Mouse (Mus musculus): ENCODE measurements around the gene Gm10031. TPM values are rescaled to one million over a fixed set of nuclear protein-coding genes. Genes with fewer than 3 reads are reported as not detected.
"Not testable (repeated sequence)": the region's sequence is repeated elsewhere in the genome, so short reads cannot be mapped to it uniquely, and the experiment has no call there.

The Gm10031 gene
- polyA plus RNA-seq (2015; fragmentation: Nextera tagmentation; extraction: Ambion mirVana), result 0.35 and 1.8 TPM in 2 replicates

- ATAC-seq (ENCODE audit: insufficient read depth, low FRiP score, low read depth), result not testable (repeated sequence)
- 89% methylated on average over 22 of the region's 22 CpGs for WGBS
These were observed at the start of gene Gm10031 for GRCm38 (mm10) chr1:156523842-156524241. Gene Gm10031 (plus strand): TSS chr1:156524012.

GRCm38 (mm10) chr1:156474854-156475253 is 49.0 kb upstream of the Gm10031 start:
- ATAC-seq (ENCODE audit: insufficient read depth, low FRiP score, low read depth), result no peak
- Histone ChIP-seq H3K27me3 (replicated peaks) (no peaks in the 10 kb centered on the region), H3K9me3 (no peaks in the 10 kb centered on the region), H3K9ac (no peak overlapping the region), H3K36me3 (no peaks in the 10 kb centered on the region), H3K4me3 (replicated peaks) (no peak overlapping the region), H3K4me2 (no peak overlapping the region), H3K4me1 (0 out of 2 replicates have a peak, but pooled peaks cover 6% of the 10 kb centered on the region), H3K27ac (no peak overlapping the region)
- WGBS, result 56% methylated on average over 3 of the region's 3 CpGs

More at GRCm38 (mm10) chr1:156523842-156524241, at the start of gene Gm10031:
- H3K9me3 ChIP-seq; H3K36me3 ChIP-seq; H3K4me1 ChIP-seq; H3K4me2 ChIP-seq; H3K4me3 ChIP-seq (replicated peaks); H3K9ac ChIP-seq; H3K27ac ChIP-seq; H3K27me3 ChIP-seq (replicated peaks): not testable (repeated sequence)

- no peak overlapping the region for H3K4me2 ChIP-seq
- 0 out of 2 replicates have a peak, but pooled peaks cover 6% of the 10 kb centered on the region for H3K4me1 ChIP-seq
- no peak overlapping the region for H3K4me3 ChIP-seq (replicated peaks)
- no peaks in the 10 kb centered on the region for H3K9me3 ChIP-seq
- WGBS, result 50% methylated on average over 2 of the region's 2 CpGs
- no peak overlapping the region for H3K27ac ChIP-seq
- no peak for ATAC-seq (ENCODE audit: insufficient read depth, low FRiP score, low read depth)
- no peak overlapping the region for H3K9ac ChIP-seq
- H3K36me3 ChIP-seq, result no peaks in the 10 kb centered on the region
- no peaks in the 10 kb centered on the region for H3K27me3 ChIP-seq (replicated peaks)
These were observed 47.8 kb upstream of the Gm10031 start for GRCm38 (mm10) chr1:156476016-156476415.

GRCm38 (mm10) chr1:156476535-156476934 is 47.3 kb upstream of the Gm10031 start:
- H3K9me3 ChIP-seq, result no peaks in the 10 kb centered on the region
- H3K27me3 ChIP-seq (replicated peaks), result no peaks in the 10 kb centered on the region
- 0 out of 2 replicates have a peak, but pooled peaks cover under 1% of the 10 kb centered on the region for H3K4me1 ChIP-seq
- no peak overlapping the region for H3K4me3 ChIP-seq (replicated peaks)
- H3K4me2 ChIP-seq, result no peak overlapping the region
- 57% methylated on average over 7 of the region's 7 CpGs for WGBS
- no peaks in the 10 kb centered on the region for H3K36me3 ChIP-seq
- no peak overlapping the region for H3K27ac ChIP-seq
- no peak for ATAC-seq (ENCODE audit: insufficient read depth, low FRiP score, low read depth)
- H3K9ac ChIP-seq, result no peak overlapping the region

- no peak overlapping the region for H3K4me3 ChIP-seq (replicated peaks)
- no peaks in the 10 kb centered on the region for H3K36me3 ChIP-seq
- H3K27me3 ChIP-seq (replicated peaks), result no peaks in the 10 kb centered on the region
- H3K4me2 ChIP-seq, result no peak overlapping the region
- H3K27ac ChIP-seq, result no peak overlapping the region
- H3K9ac ChIP-seq, result no peak overlapping the region
- ATAC-seq (ENCODE audit: insufficient read depth, low FRiP score, low read depth), result no peak
- no peaks in the 10 kb centered on the region for H3K9me3 ChIP-seq
- WGBS, result 88% methylated on average over 3 of the region's 3 CpGs
- no peaks in the 10 kb centered on the region for H3K4me1 ChIP-seq
These were observed 42.0 kb upstream of the Gm10031 start for GRCm38 (mm10) chr1:156481826-156482225.

GRCm38 (mm10) chr1:156487498-156487897 is 36.3 kb upstream of the Gm10031 start:
- Histone ChIP-seq H3K9ac (no peak overlapping the region), H3K4me2 (no peak overlapping the region), H3K36me3 (no peaks in the 10 kb centered on the region), H3K9me3 (no peaks in the 10 kb centered on the region), H3K27ac (no peak overlapping the region), H3K4me1 (no peaks in the 10 kb centered on the region), H3K27me3 (replicated peaks) (no peaks in the 10 kb centered on the region), H3K4me3 (replicated peaks) (no peak overlapping the region)
- no peak for ATAC-seq (ENCODE audit: insufficient read depth, low FRiP score, low read depth)
- 94% methylated on average over 7 of the region's 7 CpGs for WGBS

- ATAC-seq (ENCODE audit: insufficient read depth, low FRiP score, low read depth), result no peak
- Histone ChIP-seq H3K4me1 (no peaks in the 10 kb centered on the region), H3K27ac (no peak overlapping the region), H3K36me3 (no peaks in the 10 kb centered on the region), H3K27me3 (replicated peaks) (no peaks in the 10 kb centered on the region), H3K9me3 (no peaks in the 10 kb centered on the region), H3K4me2 (no peak overlapping the region), H3K4me3 (replicated peaks) (no peak overlapping the region), H3K9ac (no peak overlapping the region)
- 59% methylated on average over 5 of the region's 5 CpGs for WGBS
These were observed 35.8 kb upstream of the Gm10031 start for GRCm38 (mm10) chr1:156488031-156488430.

- ATAC-seq (ENCODE audit: insufficient read depth, low FRiP score, low read depth), result no peak
- Histone ChIP-seq H3K4me1 (no peaks in the 10 kb centered on the region), H3K4me2 (no peak overlapping the region), H3K4me3 (replicated peaks) (no peak overlapping the region), H3K27me3 (replicated peaks) (no peaks in the 10 kb centered on the region), H3K9me3 (no peaks in the 10 kb centered on the region), H3K36me3 (no peaks in the 10 kb centered on the region), H3K9ac (no peak overlapping the region), H3K27ac (no peak overlapping the region)
- 69% methylated on average over 4 of the region's 4 CpGs for WGBS
These were observed 32.5 kb upstream of the Gm10031 start for GRCm38 (mm10) chr1:156491226-156491796.

GRCm38 (mm10) chr1:156495025-156495424 is 28.8 kb upstream of the Gm10031 start:
- no peaks in the 10 kb centered on the region for H3K36me3 ChIP-seq
- H3K9ac ChIP-seq, result no peak overlapping the region
- ATAC-seq (ENCODE audit: insufficient read depth, low FRiP score, low read depth), result no peak
- no peaks in the 10 kb centered on the region for H3K9me3 ChIP-seq
- H3K27me3 ChIP-seq (replicated peaks), result no peaks in the 10 kb centered on the region
- 80% methylated on average over 8 of the region's 8 CpGs for WGBS
- H3K4me2 ChIP-seq, result no peak overlapping the region
- H3K27ac ChIP-seq, result no peak overlapping the region
- no peak overlapping the region for H3K4me3 ChIP-seq (replicated peaks)
- no peaks in the 10 kb centered on the region for H3K4me1 ChIP-seq

GRCm38 (mm10) chr1:156496910-156497309 is 26.9 kb upstream of the Gm10031 start:
- 48% methylated on average over 5 of the region's 5 CpGs for WGBS
- no peak overlapping the region for H3K4me3 ChIP-seq (replicated peaks)
- no peaks in the 10 kb centered on the region for H3K27me3 ChIP-seq (replicated peaks)
- H3K4me2 ChIP-seq, result no peak overlapping the region
- H3K27ac ChIP-seq, result no peak overlapping the region
- no peaks in the 10 kb centered on the region for H3K9me3 ChIP-seq
- no peaks in the 10 kb centered on the region for H3K36me3 ChIP-seq
- ATAC-seq (ENCODE audit: insufficient read depth, low FRiP score, low read depth), result no peak
- H3K4me1 ChIP-seq, result no peaks in the 10 kb centered on the region
- H3K9ac ChIP-seq, result no peak overlapping the region

- no peaks in the 10 kb centered on the region for H3K9me3 ChIP-seq
- H3K36me3 ChIP-seq, result no peaks in the 10 kb centered on the region
- no peak overlapping the region for H3K9ac ChIP-seq
- no peak overlapping the region for H3K4me2 ChIP-seq
- no peak overlapping the region for H3K27ac ChIP-seq
- WGBS, result 73% methylated on average over 5 of the region's 5 CpGs
- H3K4me1 ChIP-seq, result no peaks in the 10 kb centered on the region
- no peaks in the 10 kb centered on the region for H3K27me3 ChIP-seq (replicated peaks)
- ATAC-seq (ENCODE audit: insufficient read depth, low FRiP score, low read depth), result no peak
- H3K4me3 ChIP-seq (replicated peaks), result no peak overlapping the region
These were observed 18.8 kb upstream of the Gm10031 start for GRCm38 (mm10) chr1:156504945-156505523.

GRCm38 (mm10) chr1:156505901-156506300 is 17.9 kb upstream of the Gm10031 start:
- no peak for ATAC-seq (ENCODE audit: insufficient read depth, low FRiP score, low read depth)
- no peaks in the 10 kb centered on the region for H3K36me3 ChIP-seq
- H3K27ac ChIP-seq, result no peak overlapping the region
- no peaks in the 10 kb centered on the region for H3K27me3 ChIP-seq (replicated peaks)
- H3K9ac ChIP-seq, result no peak overlapping the region
- 68% methylated on average over 2 of the region's 2 CpGs for WGBS
- H3K4me3 ChIP-seq (replicated peaks), result no peak overlapping the region
- H3K4me2 ChIP-seq, result no peak overlapping the region
- no peaks in the 10 kb centered on the region for H3K9me3 ChIP-seq
- no peaks in the 10 kb centered on the region for H3K4me1 ChIP-seq
